Mouse (Mus musculus) effector memory CD4-positive, alpha-beta T cell, adult 7 months (primary cell): ENCODE measurements around the gene Pyurf. TPM values are rescaled to one million over a fixed set of nuclear protein-coding genes. Genes with fewer than 3 reads are reported as not detected.

Source experiments
- polyA plus RNA-seq: library from polyadenylated mRNA; unstranded; fragments of 100-300 nt; shearing (Covaris generic); gene quantifications from one replicate; pipeline ENCODE4 v1.2.1, GENCODE M21; 2017

The Pyurf gene
- 7.3 TPM for polyA plus RNA-seq

DNA sequence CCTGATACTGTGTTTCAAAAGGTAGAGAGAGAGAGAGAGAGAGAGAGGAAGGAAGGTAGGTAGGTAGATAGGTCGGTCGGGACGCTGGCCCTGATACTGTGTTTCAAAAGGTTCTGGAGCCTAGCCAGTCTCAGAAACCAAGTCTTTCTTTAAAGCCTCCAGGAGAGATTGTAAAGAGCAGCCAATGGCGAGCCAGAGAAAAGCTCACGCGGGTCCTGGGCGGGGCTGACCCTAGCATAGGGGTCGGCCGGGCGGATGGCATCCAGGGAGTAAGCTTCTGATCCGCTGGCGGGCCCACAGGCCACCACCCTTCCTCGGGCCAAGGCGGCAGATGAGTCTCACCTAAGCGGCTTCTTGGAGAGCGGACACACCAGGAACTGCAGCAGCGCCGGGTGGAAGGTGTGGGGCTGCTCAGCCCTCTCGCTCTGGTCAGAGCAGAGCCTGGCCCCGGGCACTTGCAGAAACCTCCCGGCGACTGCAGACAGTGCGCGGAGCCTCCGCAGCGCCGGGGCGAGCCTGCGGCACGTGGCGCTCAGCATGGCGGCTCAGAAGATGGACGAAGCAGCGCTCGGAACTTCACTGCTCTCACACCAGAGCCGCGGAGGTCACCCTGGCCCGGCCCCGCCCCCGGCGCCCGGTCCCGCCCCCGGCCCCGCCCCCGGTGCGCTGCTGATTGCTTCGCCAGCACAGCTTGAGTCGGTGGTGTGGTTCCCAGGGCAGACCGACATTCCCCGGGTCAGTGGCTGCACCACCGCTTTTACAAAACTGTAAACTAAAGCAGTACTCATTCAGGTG, at the start of gene Pyurf:
Gene Pyurf, minus strand, starts transcription at position 612 of the 795 bp plus-strand sequence.

GRCm38 (mm10) chr6:57702376-57702742, 10.5 kb upstream of the Pyurf start, which contains the start of gene Lancl2:
Lancl2 (plus strand) TSS chr6:57702540.

Other genes with a start within 250 kb of the Pyurf start
- 12.8 TPM for gene Ppm1k, start 156.6 kb downstream of the Pyurf start, polyA plus RNA-seq
- gene Herc6, start 111.1 kb downstream of the Pyurf start, polyA plus RNA-seq: 24.0 TPM
- 6.9 TPM for gene Lancl2, start 10.5 kb upstream of the Pyurf start, polyA plus RNA-seq
- 57.3 TPM for gene Vopp1, start 133.1 kb upstream of the Pyurf start, polyA plus RNA-seq
- not detected for gene Vmn1r21, start 158.3 kb upstream of the Pyurf start, polyA plus RNA-seq
- gene Vmn1r22, start 215.9 kb upstream of the Pyurf start, polyA plus RNA-seq: not detected
- gene Vmn1r23, start 234.8 kb upstream of the Pyurf start, polyA plus RNA-seq: not detected